Mouse (Mus musculus) testis, adult 2 months (tissue): ENCODE measurements around the gene Gxylt2. TPM values are rescaled to one million over a fixed set of nuclear protein-coding genes. Genes with fewer than 3 reads are reported as not detected.
A peak's percentile ranks its signal among the peaks of the same experiment; 100 is the strongest.

ENCODE experiments used
- H3K27ac ChIP-seq: fragments of 200-500 bp; 2 replicates; pipeline ENCODE4 v1.5.1; 2012; ENCODE audit warnings: low read depth, low read length; ENCODE audit not compliant: control insufficient read depth, insufficient read depth
- H3K27me3 ChIP-seq: fragments of 200-500 bp; 2 replicates; pipeline ENCODE4 v1.6.1; 2012; ENCODE audit warnings: mild to moderate bottlenecking, low read length, moderate library complexity; ENCODE audit not compliant: control insufficient read depth, insufficient read depth
- H3K36me3 ChIP-seq: fragments of 200-500 bp; 2 replicates; pipeline ENCODE4 v1.6.1; 2012; ENCODE audit warnings: mild to moderate bottlenecking, low read length; ENCODE audit not compliant: control insufficient read depth, insufficient read depth
- H3K4me1 ChIP-seq: fragments of 200-500 bp; 2 replicates; pipeline ENCODE4 v1.6.1; 2012; ENCODE audit warnings: low read length; ENCODE audit not compliant: control insufficient read depth, insufficient read depth
- H3K4me3 ChIP-seq: fragments of 200-500 bp; 2 replicates; pipeline ENCODE4 v1.5.1; 2012; ENCODE audit warnings: low read depth, mild to moderate bottlenecking, low read length, moderate library complexity, mixed read lengths; ENCODE audit not compliant: control insufficient read depth
- CTCF ChIP-seq: fragments of 200-500 bp; IDR thresholded peaks from 2 replicates; pipeline ENCODE4 v1.5.1; 2012; ENCODE audit warnings: low read depth, mild to moderate bottlenecking, inconsistent platforms, low read length, moderate library complexity; ENCODE audit not compliant: control insufficient read depth, insufficient read depth, insufficient replicate concordance
- POLR2A ChIP-seq: fragments of 200-500 bp; IDR thresholded peaks from 2 replicates; pipeline ENCODE4 v1.6.1; 2012; ENCODE audit warnings: low read depth, mild to moderate bottlenecking, inconsistent platforms, low read length, moderate library complexity; ENCODE audit not compliant: control insufficient read depth
- polyA plus RNA-seq: library from polyadenylated mRNA; depleted of rRNA; stranded (reverse); fragments of >200 nt; gene quantifications from 2 replicates; pipeline ENCODE4 v1.2.3, GENCODE M21; 2012

Gene Gxylt2
- polyA plus RNA-seq, 1 experiment, result 2.0 TPM

- H3K36me3 ChIP-seq, result no peaks in the 10 kb centered on the region
- no peak for TF ChIP-seq CTCF
- TF ChIP-seq POLR2A, result no peak
- H3K27me3 ChIP-seq, result no peaks in the 10 kb centered on the region
- H3K4me1 ChIP-seq, result peaks cover 4% of the 10 kb centered on the region
- no peak overlapping the region for H3K4me3 ChIP-seq
- no peak overlapping the region for H3K27ac ChIP-seq
These were observed 29.6 kb upstream of the Gxylt2 start for GRCm38 (mm10) chr6:100674974-100675373.

- TF ChIP-seq CTCF (no peak), POLR2A (no peak)
- Histone ChIP-seq H3K27ac (no peak overlapping the region), H3K36me3 (no peaks in the 10 kb centered on the region), H3K4me1 (peaks cover 4% of the 10 kb centered on the region), H3K4me3 (no peak overlapping the region), H3K27me3 (no peaks in the 10 kb centered on the region)
These were observed 28.1 kb upstream of the Gxylt2 start for GRCm38 (mm10) chr6:100676461-100676860.

- peaks cover 4% of the 10 kb centered on the region for H3K4me1 ChIP-seq
- no peak overlapping the region for H3K4me3 ChIP-seq
- H3K36me3 ChIP-seq, result no peaks in the 10 kb centered on the region
- H3K27ac ChIP-seq, result no peak overlapping the region
- no peaks in the 10 kb centered on the region for H3K27me3 ChIP-seq
- no peak for TF ChIP-seq CTCF
- no peak for TF ChIP-seq POLR2A
These were observed 25.9 kb upstream of the Gxylt2 start for GRCm38 (mm10) chr6:100678636-100679035.

GRCm38 (mm10) chr6:100686341-100686740, 18.2 kb upstream of the Gxylt2 start:
- Histone ChIP-seq H3K27ac (no peak overlapping the region), H3K4me1 (no peaks in the 10 kb centered on the region), H3K36me3 (no peaks in the 10 kb centered on the region), H3K4me3 (no peak overlapping the region), H3K27me3 (no peaks in the 10 kb centered on the region)
- TF ChIP-seq CTCF, result no peak
- no peak for TF ChIP-seq POLR2A

GRCm38 (mm10) chr6:100699986-100700385, 4.5 kb upstream of the Gxylt2 start:
- H3K36me3 ChIP-seq, result no peaks in the 10 kb centered on the region
- H3K27me3 ChIP-seq, result no peaks in the 10 kb centered on the region
- TF ChIP-seq CTCF (no peak), POLR2A (no peak)

GRCm38 (mm10) chr6:100700774-100701173, 3.8 kb upstream of the Gxylt2 start:
- peaks cover 11% of the 10 kb centered on the region for H3K4me1 ChIP-seq
- H3K27me3 ChIP-seq, result no peaks in the 10 kb centered on the region
- TF ChIP-seq POLR2A (no peak), CTCF (no peak)
- H3K36me3 ChIP-seq, result no peaks in the 10 kb centered on the region
- H3K4me3 ChIP-seq, result no peak overlapping the region
- no peak overlapping the region for H3K27ac ChIP-seq

More at GRCm38 (mm10) chr6:100699986-100700385, 4.5 kb upstream of the Gxylt2 start:
- no peak overlapping the region for H3K4me3 ChIP-seq
- H3K4me1 ChIP-seq, result peaks cover 7% of the 10 kb centered on the region
- no peak overlapping the region for H3K27ac ChIP-seq

- no peak for TF ChIP-seq POLR2A
- no peak for TF ChIP-seq CTCF
- H3K4me1 ChIP-seq, result peaks cover 11% of the 10 kb centered on the region
- no peaks in the 10 kb centered on the region for H3K27me3 ChIP-seq
These were observed 349 bp upstream of the Gxylt2 start for GRCm38 (mm10) chr6:100704197-100704573.

GRCm38 (mm10) chr6:100705366-100705811, 855 bp downstream of the Gxylt2 start:
- no peaks in the 10 kb centered on the region for H3K27me3 ChIP-seq

More at GRCm38 (mm10) chr6:100704197-100704573, 349 bp upstream of the Gxylt2 start:
- no peak overlapping the region for H3K27ac ChIP-seq
- H3K4me3 ChIP-seq, result peak overlapping the region; percentile 75
- H3K36me3 ChIP-seq, result no peaks in the 10 kb centered on the region

More at GRCm38 (mm10) chr6:100705366-100705811, 855 bp downstream of the Gxylt2 start:
- H3K4me1 ChIP-seq, result peaks cover 11% of the 10 kb centered on the region
- peak overlapping the region; percentile 75 for H3K4me3 ChIP-seq
- no peak overlapping the region for H3K27ac ChIP-seq
- TF ChIP-seq CTCF, result no peak
- no peak for TF ChIP-seq POLR2A
- H3K36me3 ChIP-seq, result no peaks in the 10 kb centered on the region
